Comparison of ENCODE assay signal across 7 mouse cellular contexts in genomic region chr11:34843517-34843916, GRCm38 (mm10). TPM values are rescaled to one million over a fixed set of nuclear protein-coding genes. Genes with fewer than 3 reads are reported as not detected.
DNase-seq lines count a peak whose midpoint lies in the region; ATAC-seq and TF ChIP-seq lines count a peak whose summit lies in the region.

No protein-coding gene starts in this region.

- DNase-seq in kidney, adult 9 months: peak; percentile 29
- DNase-seq in Muller cell, postnatal 12 days (ENCODE audit: inconsistent ontology term): peak; percentile 28
- peak; percentile 88 for DNase-seq in lung, postnatal 0 days (ENCODE audit: low spot score)
- DNase-seq in urinary bladder, postnatal 4 days (ENCODE audit: low spot score in 2 of 2): no peak
- no peak for DNase-seq in spleen, postnatal 10 days (ENCODE audit: low spot score in 2 of 2)

- 37% methylated on average over 5 of the region's 5 CpGs for WGBS in kidney, embryonic 15.5 days
- WGBS in lung, postnatal 0 days: 33% methylated on average over 5 of the region's 5 CpGs

- H3K27me3 ChIP-seq in kidney, embryonic 15.5 days: no peaks in the 10 kb centered on the region
- H3K27me3 ChIP-seq in lung, postnatal 0 days (replicated peaks; ENCODE audit: insufficient read depth, low read length): no peaks in the 10 kb centered on the region

- no peaks in the 10 kb centered on the region for H3K36me3 ChIP-seq in kidney, embryonic 15.5 days
- no peaks in the 10 kb centered on the region for H3K36me3 ChIP-seq in lung, postnatal 0 days (ENCODE audit: insufficient read depth, low read length)

- TF ChIP-seq EP300 in lung, postnatal 0 days (IDR thresholded peaks at IDR 0.05): no peak

- H3K4me1 ChIP-seq in kidney, embryonic 15.5 days: peaks cover 14% of the 10 kb centered on the region
- peaks cover 7% of the 10 kb centered on the region; the same call in 1 of the 2 replicates for H3K4me1 ChIP-seq in lung, postnatal 0 days (ENCODE audit: insufficient read depth, low read depth, low read length)

- H3K4me2 ChIP-seq in kidney, embryonic 15.5 days: no peak overlapping the region
- no peak overlapping the region for H3K4me2 ChIP-seq in lung, postnatal 0 days (replicated peaks; ENCODE audit: low read depth, low read length)

- H3K9me3 ChIP-seq in kidney, embryonic 15.5 days (replicated peaks): no peaks in the 10 kb centered on the region
- H3K9me3 ChIP-seq in lung, postnatal 0 days (ENCODE audit: low read length): no peaks in the 10 kb centered on the region

- no peak overlapping the region for H3K9ac ChIP-seq in kidney, embryonic 15.5 days
- no peak overlapping the region for H3K9ac ChIP-seq in lung, postnatal 0 days (replicated peaks; ENCODE audit: low read depth)

- TF ChIP-seq CTCF in lung, postnatal 0 days (IDR thresholded peaks at IDR 0.05): peak; percentile 67

- no peak for ATAC-seq in kidney, embryonic 15.5 days (replicated peaks; ENCODE audit: low FRiP score)
- ATAC-seq in CD4-positive, CD25-positive, alpha-beta regulatory T cell, adult 4 months: peak; percentile 39
- ATAC-seq in lung, postnatal 0 days: no peak

- H3K27ac ChIP-seq in kidney, embryonic 15.5 days: no peak overlapping the region
- no peak overlapping the region for H3K27ac ChIP-seq in lung, postnatal 0 days (ENCODE audit: low read length)

- H3K4me3 ChIP-seq in kidney, embryonic 15.5 days (replicated peaks): no peak overlapping the region
- H3K4me3 ChIP-seq in lung, postnatal 0 days (ENCODE audit: low read depth, low read length): no peak overlapping the region

RNA-seq across cellular contexts. Expression of gene Spdl1, which starts 10.1 kb away (rescaled TPM):
- polyA plus RNA-seq in kidney, embryonic 15.5 days (2015; fragmentation: Nextera tagmentation; extraction: Ambion mirVana): 21.2 and 25.0 TPM in 2 replicates
- 1 to 10 TPM; 2.7 to 4.1 TPM for polyA plus RNA-seq in CD4-positive, CD25-positive, alpha-beta regulatory T cell, adult 4 months (2017; shearing (Covaris generic))
- polyA plus RNA-seq in lung, postnatal 0 days (2015; fragmentation: Nextera tagmentation; extraction: Ambion mirVana): 1.1 and 1.7 TPM in 2 replicates

RNA-seq across cellular contexts. Expression of gene Dock2, which starts 59.8 kb away (rescaled TPM):
- polyA plus RNA-seq in kidney, embryonic 15.5 days (2015; fragmentation: Nextera tagmentation; extraction: Ambion mirVana): 1.0 and 1.1 TPM in 2 replicates
- polyA plus RNA-seq in CD4-positive, CD25-positive, alpha-beta regulatory T cell, adult 4 months (2017; shearing (Covaris generic)): 100 to 1,000 TPM; 247 to 339 TPM
- 1.8 and 2.0 TPM in 2 replicates for polyA plus RNA-seq in lung, postnatal 0 days (2015; fragmentation: Nextera tagmentation; extraction: Ambion mirVana)

Comparison
In these comparisons a context has a peak if more than half of its experiments do, and no peak if none do; other contexts are left out.
1. DNase-seq: peak in kidney, adult 9 months (single experiment), Muller cell, postnatal 12 days (single experiment) and lung, postnatal 0 days (single experiment); none in urinary bladder, postnatal 4 days (0 of 2) and spleen, postnatal 10 days (0 of 2).
2. RNA of gene Dock2, which starts 59.8 kb away (polyA plus RNA-seq): 247 to 339 TPM in CD4-positive, CD25-positive, alpha-beta regulatory T cell, adult 4 months; 1.8 to 2.0 TPM in lung, postnatal 0 days and 1.0 to 1.1 TPM in kidney, embryonic 15.5 days; every median in the first group is over 10 times any median in the second.